Mouse (Mus musculus): ENCODE results near the gene Bcl3.

Bcl3 gene

DNA sequence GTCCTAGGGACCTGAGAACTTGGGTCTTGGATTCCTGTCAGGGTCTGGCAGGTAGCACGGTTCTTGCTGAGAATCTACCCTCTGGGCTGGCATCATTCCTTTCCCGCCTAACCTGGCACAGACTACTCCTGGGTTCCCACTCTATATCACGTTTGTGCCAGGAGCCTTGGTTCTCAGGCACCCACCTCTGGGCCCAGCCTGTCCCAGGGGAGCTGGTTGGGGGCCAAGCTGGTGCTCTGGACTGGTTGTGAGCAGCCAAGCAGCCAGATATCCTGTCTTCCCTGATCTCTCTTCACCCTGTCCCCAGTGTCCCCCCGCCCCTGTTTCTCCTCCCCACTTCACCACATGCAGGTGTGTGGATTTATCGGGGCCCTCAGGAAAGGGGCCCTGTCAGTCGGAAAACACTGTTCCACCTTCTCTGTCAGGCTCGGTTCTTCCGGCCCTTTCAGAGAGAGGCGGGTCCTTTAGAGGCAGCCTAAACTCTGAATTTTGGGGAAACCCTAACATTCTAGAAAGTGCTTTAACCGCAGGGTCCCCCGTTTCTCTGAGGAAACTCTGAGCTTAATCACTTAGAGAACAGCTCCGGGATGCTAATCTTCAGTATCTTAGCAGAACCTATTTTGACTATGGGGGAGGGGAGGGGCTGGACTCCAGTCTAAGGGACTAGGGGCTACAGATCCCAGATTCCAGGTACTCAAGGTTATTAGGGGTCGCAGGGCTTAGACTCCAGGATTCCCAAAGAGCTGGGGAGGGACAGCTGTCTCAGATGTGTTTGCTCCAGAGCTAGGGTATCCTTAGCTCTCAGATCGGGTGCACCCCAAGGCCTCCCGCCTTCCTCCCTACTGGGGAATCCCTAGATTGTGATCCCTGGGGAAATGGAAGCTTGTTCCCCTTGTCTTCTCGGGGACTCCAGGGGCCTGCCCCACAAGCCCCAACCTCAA is 52.9 kb downstream of the Bcl3 start:
- DNase-seq (ENCODE audit: low read depth) = no peak

DNA sequence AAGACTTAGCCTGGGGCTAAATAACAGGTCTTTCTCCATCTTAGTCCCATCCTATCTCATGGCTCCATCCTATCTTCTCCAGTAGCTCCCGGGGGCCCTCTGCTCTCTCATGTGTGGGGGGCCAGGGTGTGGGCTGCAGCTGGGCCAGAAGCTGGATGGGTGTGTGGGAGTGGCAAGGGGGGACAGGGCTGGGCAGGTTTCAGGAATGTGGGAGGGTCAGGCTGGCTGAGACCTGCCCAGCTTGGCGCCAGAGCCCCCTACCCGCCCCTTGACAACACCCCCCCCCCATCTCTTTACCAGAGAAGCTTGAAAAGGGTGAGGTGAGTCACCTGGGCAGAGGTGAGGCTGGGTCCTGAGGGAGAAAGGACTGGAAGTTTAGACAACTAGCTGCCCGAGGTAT is 53.6 kb downstream of the Bcl3 start:
- DNase-seq (ENCODE audit: low read depth) = no peak

DNA sequence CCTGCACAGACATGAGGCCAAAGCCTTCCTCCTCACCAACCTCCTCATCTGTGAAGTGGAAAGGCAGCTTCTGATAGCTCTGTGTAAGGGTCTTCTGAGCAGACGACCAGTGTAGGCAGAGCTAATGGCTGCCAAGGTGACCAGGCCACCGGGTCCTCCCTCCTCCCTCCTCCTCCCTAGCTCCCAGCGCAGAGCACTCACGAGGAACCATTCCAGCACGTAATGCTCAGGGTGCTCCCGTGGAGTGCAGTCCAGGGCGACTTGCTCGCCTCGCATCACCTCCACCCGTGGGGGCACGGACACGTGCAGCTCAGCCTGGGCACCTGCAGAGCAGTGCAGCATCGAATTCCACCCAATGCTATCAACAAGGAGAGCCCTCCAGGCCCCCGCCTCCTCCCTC is 54.3 kb downstream of the Bcl3 start:
- DNase-seq (ENCODE audit: low read depth) = no peak

DNA sequence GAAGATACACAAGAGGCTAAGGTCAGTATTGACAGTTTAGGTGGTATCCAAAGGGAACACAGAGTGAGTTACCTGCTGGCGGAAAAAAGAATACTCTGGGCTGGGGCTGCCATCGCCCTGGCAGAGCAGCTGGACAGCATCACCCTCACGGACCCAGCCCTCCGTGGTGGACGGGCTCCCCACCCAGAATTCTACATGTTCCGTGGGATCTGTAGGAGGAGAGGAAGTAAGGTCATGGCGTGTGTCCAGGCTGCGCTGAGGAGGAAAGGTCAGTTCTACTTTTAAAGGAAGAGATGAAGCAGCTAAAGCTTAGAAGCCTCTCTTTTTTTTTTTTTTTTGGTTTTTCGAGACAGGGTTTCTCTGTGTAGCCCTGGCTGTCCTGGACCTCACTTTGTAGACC is 58.0 kb downstream of the Bcl3 start:
- DNase-seq (ENCODE audit: low read depth) = no peak

DNA sequence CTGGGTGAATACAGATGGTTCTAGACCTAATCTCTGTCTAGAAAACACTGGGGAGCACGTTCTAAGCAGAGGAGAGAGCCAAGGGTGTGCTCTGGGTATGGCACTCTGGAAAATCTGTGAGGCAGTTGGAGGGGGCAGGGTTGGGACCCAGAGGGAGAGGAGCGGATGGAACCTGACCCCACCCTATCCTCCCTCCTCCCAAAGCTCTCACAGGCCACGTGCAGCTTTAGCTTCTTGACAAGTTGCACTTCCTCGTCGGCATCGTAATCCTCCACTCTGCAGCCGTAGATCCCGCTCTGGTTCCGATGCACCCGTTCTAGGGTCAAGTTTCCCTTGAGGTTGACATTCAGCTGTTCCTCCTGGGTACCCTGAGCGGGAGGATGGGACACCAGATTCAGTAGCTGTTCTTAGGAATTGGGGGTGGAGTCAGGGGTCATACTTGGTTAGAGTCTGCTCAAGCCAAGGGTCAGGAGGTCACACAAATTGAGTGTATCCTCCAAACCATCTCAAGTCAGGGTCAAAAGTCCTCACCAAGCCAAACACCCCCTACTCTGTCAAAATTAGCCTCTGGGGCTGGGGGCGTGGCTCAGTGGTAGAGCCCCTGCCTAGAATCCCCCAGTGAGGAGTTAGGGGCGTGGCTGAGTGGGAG is 58.6 kb downstream of the Bcl3 start:
- DNase-seq (ENCODE audit: low read depth) = no peak

DNA sequence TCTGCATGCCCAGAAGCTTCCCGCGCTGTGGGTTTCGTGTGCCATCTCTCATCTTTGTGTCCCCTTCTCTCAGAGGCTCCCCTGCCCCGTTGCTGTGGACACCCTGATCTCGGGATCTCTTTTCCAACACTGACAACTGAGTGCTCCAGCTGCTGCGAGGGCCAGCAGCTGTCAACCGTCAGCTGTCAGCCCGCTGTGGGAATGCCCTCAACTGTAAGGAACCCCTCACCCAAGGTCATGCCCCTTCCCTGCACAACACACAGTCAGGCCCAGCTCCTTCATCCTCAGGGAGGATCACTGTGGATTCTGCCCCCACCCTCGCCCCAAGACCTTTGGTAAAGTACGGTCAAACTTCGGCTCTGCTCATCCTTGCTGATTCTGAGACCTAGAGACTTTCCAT is 60.3 kb downstream of the Bcl3 start:
- DNase-seq (ENCODE audit: low read depth) = no peak

DNA sequence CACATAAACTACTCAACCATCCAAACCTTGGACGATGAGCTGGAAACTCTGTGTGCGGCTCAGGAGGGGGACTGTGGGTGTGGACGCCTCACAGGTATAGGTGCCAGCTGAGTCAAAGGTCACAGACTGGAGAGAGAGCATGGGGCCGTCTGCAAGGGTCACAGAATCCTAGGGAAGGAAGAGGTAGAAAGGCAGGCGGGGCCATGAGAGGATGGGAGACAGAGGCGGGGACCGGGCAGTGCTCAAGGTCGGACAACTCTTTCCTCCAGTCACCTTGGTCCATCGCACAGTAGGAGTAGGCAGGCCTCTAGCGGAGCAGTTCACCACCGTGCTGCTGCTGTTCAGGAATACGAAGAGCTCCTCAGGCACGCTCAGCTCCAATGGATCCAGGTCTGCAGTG is 62.5 kb downstream of the Bcl3 start:
- DNase-seq (ENCODE audit: low read depth) = no peak

DNA sequence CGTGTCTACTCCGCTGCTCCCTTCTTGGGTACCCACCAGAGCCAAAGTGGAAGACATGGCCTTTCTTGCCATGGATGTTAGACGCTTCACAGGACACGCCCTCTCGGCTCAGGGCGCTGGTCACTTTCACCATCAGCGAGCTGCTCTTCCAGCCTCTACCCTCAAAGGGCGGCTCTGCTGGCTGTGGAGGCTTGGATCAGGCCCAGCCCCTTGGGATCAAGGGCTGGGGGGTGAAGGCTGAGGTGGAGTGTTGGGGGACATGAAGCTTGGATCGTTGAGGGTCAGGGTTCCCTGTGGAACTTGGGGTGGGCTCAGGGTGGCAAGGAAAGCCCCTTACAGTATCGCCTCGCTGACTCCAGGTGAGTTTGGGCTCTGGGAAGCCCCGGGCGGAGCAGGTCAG is 63.9 kb downstream of the Bcl3 start:
- DNase-seq (ENCODE audit: low read depth) = no peak

All from 416B (cell line).